Mouse (Mus musculus): ENCODE results near the gene 1110051M20Rik.

- TF ChIP-seq CTCF (IDR thresholded peaks at IDR 0.05) (no peak), EP300 (IDR thresholded peaks at IDR 0.05; ENCODE audit: insufficient read depth, low read depth, low read length) (no peak), POLR2A (IDR thresholded peaks at IDR 0.05; ENCODE audit: insufficient read depth, low read depth, low read length) (no peak)
These were observed 122.0 kb downstream of the 1110051M20Rik start for GRCm38 (mm10) chr2:91322490-91322889.

All from heart, adult 2 months (tissue).